Mouse (Mus musculus): ENCODE measurements at regions not wholly inside any gene's neighbourhood (a gene's known extent, or its start where the extent isn't known, plus 50 kb on each side); places are given as distances from the start of the nearest gene placed in this dataset.

GRCm38 (mm10) chr4:92778076-92778475 is 557.2 kb downstream of the Tusc1 start:
- TF ChIP-seq CTCF (IDR thresholded peaks at IDR 0.05; ENCODE audit: borderline replicate concordance, extremely low read depth, insufficient read depth, insufficient read length): no peak
- no peak for TF ChIP-seq POLR2A (IDR thresholded peaks at IDR 0.05; ENCODE audit: borderline replicate concordance, extremely low read depth, insufficient read depth, insufficient read length, poor library complexity, severe bottlenecking)
